Mouse (Mus musculus) frontal cortex, adult (tissue): ENCODE measurements around the gene Fryl.

Experiments used
- ATAC-seq: cut with Nextera tagmentation; 2 replicates; pipeline ENCODE4 v1.9.2; 2017; ENCODE audit warnings: mild to moderate bottlenecking, moderate library complexity, mixed read lengths; ENCODE audit not compliant: low TSS enrichment

Gene Fryl

GRCm38 (mm10) chr5:73256352-73257065 lies at the start of gene Fryl:
Gene Fryl, minus strand, starts transcription at chr5:73256619.
- peak; percentile 91 for ATAC-seq

GRCm38 (mm10) chr5:73304507-73304906 lies 48.1 kb upstream of the Fryl start:
- no peak for ATAC-seq

GRCm38 (mm10) chr5:73301601-73302307 lies 45.3 kb upstream of the Fryl start:
- no peak for ATAC-seq

- ATAC-seq: no peak
These were observed 39.5 kb upstream of the Fryl start for GRCm38 (mm10) chr5:73295916-73296315.

- no peak for ATAC-seq
These were observed 38.6 kb upstream of the Fryl start for GRCm38 (mm10) chr5:73295016-73295415.

- ATAC-seq: no peak
These were observed 37.0 kb upstream of the Fryl start for GRCm38 (mm10) chr5:73293458-73293827.

GRCm38 (mm10) chr5:73292502-73293457 lies 36.4 kb upstream of the Fryl start, which contains the start of gene Ociad1:
Gene Ociad1, plus strand, starts transcription at chr5:73292784.
- ATAC-seq: peak; percentile 98

GRCm38 (mm10) chr5:73289900-73290299 lies 33.5 kb upstream of the Fryl start:
- no peak for ATAC-seq

GRCm38 (mm10) chr5:73286603-73287002 lies 30.2 kb upstream of the Fryl start:
- no peak for ATAC-seq

- ATAC-seq: no peak
These were observed 29.1 kb upstream of the Fryl start for GRCm38 (mm10) chr5:73285470-73285978.

- ATAC-seq: no peak
These were observed 27.6 kb upstream of the Fryl start for GRCm38 (mm10) chr5:73284046-73284445.

- no peak for ATAC-seq
These were observed 24.1 kb upstream of the Fryl start for GRCm38 (mm10) chr5:73280567-73280850.

- ATAC-seq: no peak
These were observed 23.5 kb upstream of the Fryl start for GRCm38 (mm10) chr5:73279732-73280566.

- no peak for ATAC-seq
These were observed 22.8 kb upstream of the Fryl start for GRCm38 (mm10) chr5:73279190-73279589.

GRCm38 (mm10) chr5:73274941-73275340 lies 18.5 kb upstream of the Fryl start:
- no peak for ATAC-seq

GRCm38 (mm10) chr5:73273171-73273570 lies 16.8 kb upstream of the Fryl start:
- no peak for ATAC-seq

GRCm38 (mm10) chr5:73270612-73271011 lies 14.2 kb upstream of the Fryl start:
- peak; percentile 77 for ATAC-seq

GRCm38 (mm10) chr5:73268636-73269213 lies 12.3 kb upstream of the Fryl start:
- no peak for ATAC-seq

GRCm38 (mm10) chr5:73265460-73265859 lies 9.0 kb upstream of the Fryl start:
- ATAC-seq: no peak

- ATAC-seq: no peak
These were observed 7.7 kb upstream of the Fryl start for GRCm38 (mm10) chr5:73264122-73264521.

GRCm38 (mm10) chr5:73257723-73258122 lies 1.3 kb upstream of the Fryl start:
- ATAC-seq: no peak
